Mouse (Mus musculus): Measurements from ENCODE around the gene Ass1. TPM values are rescaled to one million over a fixed set of nuclear protein-coding genes. Genes with fewer than 3 reads are reported as not detected.

The Ass1 gene
- polyA plus RNA-seq, 1 experiment from 2014 or later: 72.0 TPM

DNA sequence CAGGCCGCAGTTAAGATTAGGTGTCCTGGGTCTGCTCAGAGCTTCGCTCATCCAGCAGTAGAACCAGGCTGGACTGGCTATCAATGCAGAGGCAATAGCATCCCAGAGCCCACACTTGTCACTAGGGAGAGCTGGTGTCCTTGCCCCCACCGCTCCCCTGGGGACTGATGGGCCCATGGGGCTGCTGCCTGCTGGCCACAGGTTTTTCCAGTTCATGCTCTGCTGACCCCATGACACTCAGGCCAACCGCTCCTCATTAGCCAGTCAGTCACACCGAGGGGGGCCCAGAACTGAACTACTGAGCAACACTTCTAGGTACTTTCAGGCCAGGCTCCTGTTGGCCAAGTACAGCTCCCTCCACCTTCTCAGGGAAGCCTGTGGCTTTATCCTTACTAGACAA is 24.3 kb downstream of the Ass1 start:
- H3K36me3 ChIP-seq (ENCODE audit: control insufficient read depth, insufficient read depth, low read length): no peaks in the 10 kb centered on the region
- H3K4me1 ChIP-seq (replicated peaks; ENCODE audit: control insufficient read depth, insufficient read depth, low read length): peaks cover 3% of the 10 kb centered on the region; the same call in 1 of the 2 replicates
- no peak overlapping the region for H3K4me2 ChIP-seq (ENCODE audit: low read depth, low read length)
- no peak overlapping the region for H3K27ac ChIP-seq (ENCODE audit: low read length)
- H3K9me3 ChIP-seq (ENCODE audit: control insufficient read depth, low read length): no peaks in the 10 kb centered on the region
- no peak overlapping the region for H3K9ac ChIP-seq (ENCODE audit: low read length)
- H3K27me3 ChIP-seq (ENCODE audit: control insufficient read depth, insufficient read depth, low read depth, low read length): no peaks in the 10 kb centered on the region
- H3K4me3 ChIP-seq (ENCODE audit: low read length): no peak overlapping the region
- WGBS: 64% methylated on average over 5 of the region's 5 CpGs
- no peak for ATAC-seq (ENCODE audit: low read depth)

DNA sequence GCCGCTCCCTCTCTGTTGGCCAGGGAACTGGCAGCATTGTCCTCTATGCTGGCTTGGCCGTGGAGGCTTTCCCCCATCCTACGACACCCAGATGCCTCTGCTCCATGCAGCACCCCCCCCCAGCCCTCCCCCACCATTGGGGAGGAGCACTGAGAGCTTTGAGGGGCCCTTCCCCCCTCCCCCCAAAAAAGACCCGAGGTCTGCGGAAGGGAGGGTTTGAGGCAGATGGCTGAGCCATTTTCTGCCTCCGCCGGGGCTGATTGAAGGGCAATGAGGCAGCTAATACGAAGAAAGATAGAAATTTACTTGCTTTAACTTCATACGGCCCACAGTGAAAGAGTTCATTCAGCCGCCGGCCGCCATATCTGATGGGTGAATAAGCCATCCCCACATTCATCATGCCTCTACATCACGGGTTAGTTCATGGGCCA is 25.1 kb downstream of the Ass1 start:
- Histone ChIP-seq H3K27ac (ENCODE audit: low read length) (no peak overlapping the region), H3K9ac (ENCODE audit: low read length) (no peak overlapping the region), H3K4me1 (replicated peaks; ENCODE audit: control insufficient read depth, insufficient read depth, low read length) (peaks cover 3% of the 10 kb centered on the region; the same call in 1 of the 2 replicates), H3K9me3 (ENCODE audit: control insufficient read depth, low read length) (no peaks in the 10 kb centered on the region), H3K4me2 (ENCODE audit: low read depth, low read length) (no peak overlapping the region), H3K4me3 (ENCODE audit: low read length) (no peak overlapping the region), H3K27me3 (ENCODE audit: control insufficient read depth, insufficient read depth, low read depth, low read length) (no peaks in the 10 kb centered on the region), H3K36me3 (ENCODE audit: control insufficient read depth, insufficient read depth, low read length) (no peaks in the 10 kb centered on the region)
- WGBS: 66% methylated on average over 13 of the region's 13 CpGs
- no peak for ATAC-seq (ENCODE audit: low read depth)

DNA sequence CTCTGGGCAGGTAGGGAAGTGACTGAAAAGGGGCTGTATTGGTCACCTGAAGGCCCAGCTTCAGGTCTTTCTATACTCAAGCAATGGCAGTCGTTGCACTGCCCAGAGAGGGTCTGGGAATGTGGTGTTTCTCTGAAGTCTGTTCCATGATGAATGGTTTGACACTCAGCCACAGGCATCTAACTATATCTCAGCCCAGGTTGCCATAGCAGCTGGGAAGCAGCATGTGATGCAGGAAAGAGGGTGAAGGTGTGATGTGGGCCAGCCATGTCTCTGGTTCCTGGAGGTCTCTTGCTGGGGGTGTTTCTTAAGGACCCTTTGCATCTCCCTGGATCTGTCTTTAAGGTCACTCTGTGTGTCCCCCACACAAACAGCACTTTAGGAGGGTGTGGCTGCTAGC is 26.1 kb downstream of the Ass1 start:
- 18% methylated on average over 1 of the region's 1 CpGs for WGBS
- no peak overlapping the region for H3K4me2 ChIP-seq (ENCODE audit: low read depth, low read length)
- H3K4me3 ChIP-seq (ENCODE audit: low read length): no peak overlapping the region
- H3K27ac ChIP-seq (ENCODE audit: low read length): no peak overlapping the region
- ATAC-seq (ENCODE audit: low read depth): no peak
- no peak overlapping the region for H3K9ac ChIP-seq (ENCODE audit: low read length)
- peaks cover 3% of the 10 kb centered on the region; the same call in 1 of the 2 replicates for H3K4me1 ChIP-seq (replicated peaks; ENCODE audit: control insufficient read depth, insufficient read depth, low read length)
- H3K27me3 ChIP-seq (ENCODE audit: control insufficient read depth, insufficient read depth, low read depth, low read length): no peaks in the 10 kb centered on the region
- H3K36me3 ChIP-seq (ENCODE audit: control insufficient read depth, insufficient read depth, low read length): no peaks in the 10 kb centered on the region
- H3K9me3 ChIP-seq (ENCODE audit: control insufficient read depth, low read length): no peaks in the 10 kb centered on the region

DNA sequence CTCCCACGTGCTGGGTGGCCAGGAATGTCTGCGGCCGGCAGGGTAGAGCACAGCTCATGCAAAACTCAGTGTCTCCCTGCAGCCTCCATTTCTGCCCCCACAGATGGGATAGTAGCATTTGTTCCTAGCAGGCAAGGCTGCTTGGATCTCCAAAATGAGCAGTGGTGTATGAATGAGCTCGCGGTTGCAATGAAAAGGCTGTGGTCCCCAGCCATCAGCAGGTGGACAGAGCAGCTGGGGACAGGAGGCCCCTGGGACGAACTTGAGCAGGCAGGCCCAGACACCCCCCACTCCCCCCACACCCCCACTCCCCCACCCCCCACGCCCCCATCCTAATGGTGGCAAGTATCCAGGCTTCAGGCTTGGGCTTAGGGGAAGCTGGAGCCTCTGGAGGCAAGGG is 27.1 kb downstream of the Ass1 start:
- 62% methylated on average over 7 of the region's 7 CpGs for WGBS
- no peaks in the 10 kb centered on the region for H3K36me3 ChIP-seq (ENCODE audit: control insufficient read depth, insufficient read depth, low read length)
- no peak overlapping the region for H3K4me2 ChIP-seq (ENCODE audit: low read depth, low read length)
- no peak overlapping the region for H3K4me3 ChIP-seq (ENCODE audit: low read length)
- peaks cover 3% of the 10 kb centered on the region; the same call in 1 of the 2 replicates for H3K4me1 ChIP-seq (replicated peaks; ENCODE audit: control insufficient read depth, insufficient read depth, low read length)
- ATAC-seq (ENCODE audit: low read depth): no peak
- H3K9me3 ChIP-seq (ENCODE audit: control insufficient read depth, low read length): no peaks in the 10 kb centered on the region
- no peaks in the 10 kb centered on the region for H3K27me3 ChIP-seq (ENCODE audit: control insufficient read depth, insufficient read depth, low read depth, low read length)
- no peak overlapping the region for H3K9ac ChIP-seq (ENCODE audit: low read length)
- H3K27ac ChIP-seq (ENCODE audit: low read length): no peak overlapping the region

DNA sequence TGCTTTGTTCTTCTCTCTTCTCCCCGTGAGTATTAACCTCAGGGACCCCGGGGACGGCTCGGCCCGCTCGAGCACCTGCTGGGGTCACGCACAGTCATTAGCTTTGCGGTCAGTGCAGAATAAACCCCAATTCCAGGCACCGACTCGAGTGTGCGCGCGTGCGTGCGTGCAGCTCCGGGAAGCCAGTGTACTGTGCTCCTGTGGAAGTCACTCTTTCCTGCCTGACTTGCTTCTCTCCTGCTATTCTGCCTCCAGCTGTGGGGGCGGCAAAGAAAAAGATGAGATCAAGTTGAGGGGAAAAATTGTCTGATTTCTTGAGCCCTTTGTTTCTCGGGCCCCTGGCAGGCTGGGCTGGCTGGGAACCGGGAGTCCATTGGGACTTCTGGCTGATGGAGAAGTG is 27.6 kb downstream of the Ass1 start:
- 69% methylated on average over 19 of the region's 19 CpGs for WGBS
- peaks cover 3% of the 10 kb centered on the region; the same call in 1 of the 2 replicates for H3K4me1 ChIP-seq (replicated peaks; ENCODE audit: control insufficient read depth, insufficient read depth, low read length)
- H3K27me3 ChIP-seq (ENCODE audit: control insufficient read depth, insufficient read depth, low read depth, low read length): no peaks in the 10 kb centered on the region
- no peaks in the 10 kb centered on the region for H3K36me3 ChIP-seq (ENCODE audit: control insufficient read depth, insufficient read depth, low read length)
- H3K27ac ChIP-seq (ENCODE audit: low read length): no peak overlapping the region
- H3K4me2 ChIP-seq (ENCODE audit: low read depth, low read length): no peak overlapping the region
- ATAC-seq (ENCODE audit: low read depth): no peak
- H3K4me3 ChIP-seq (ENCODE audit: low read length): no peak overlapping the region
- no peaks in the 10 kb centered on the region for H3K9me3 ChIP-seq (ENCODE audit: control insufficient read depth, low read length)
- no peak overlapping the region for H3K9ac ChIP-seq (ENCODE audit: low read length)

DNA sequence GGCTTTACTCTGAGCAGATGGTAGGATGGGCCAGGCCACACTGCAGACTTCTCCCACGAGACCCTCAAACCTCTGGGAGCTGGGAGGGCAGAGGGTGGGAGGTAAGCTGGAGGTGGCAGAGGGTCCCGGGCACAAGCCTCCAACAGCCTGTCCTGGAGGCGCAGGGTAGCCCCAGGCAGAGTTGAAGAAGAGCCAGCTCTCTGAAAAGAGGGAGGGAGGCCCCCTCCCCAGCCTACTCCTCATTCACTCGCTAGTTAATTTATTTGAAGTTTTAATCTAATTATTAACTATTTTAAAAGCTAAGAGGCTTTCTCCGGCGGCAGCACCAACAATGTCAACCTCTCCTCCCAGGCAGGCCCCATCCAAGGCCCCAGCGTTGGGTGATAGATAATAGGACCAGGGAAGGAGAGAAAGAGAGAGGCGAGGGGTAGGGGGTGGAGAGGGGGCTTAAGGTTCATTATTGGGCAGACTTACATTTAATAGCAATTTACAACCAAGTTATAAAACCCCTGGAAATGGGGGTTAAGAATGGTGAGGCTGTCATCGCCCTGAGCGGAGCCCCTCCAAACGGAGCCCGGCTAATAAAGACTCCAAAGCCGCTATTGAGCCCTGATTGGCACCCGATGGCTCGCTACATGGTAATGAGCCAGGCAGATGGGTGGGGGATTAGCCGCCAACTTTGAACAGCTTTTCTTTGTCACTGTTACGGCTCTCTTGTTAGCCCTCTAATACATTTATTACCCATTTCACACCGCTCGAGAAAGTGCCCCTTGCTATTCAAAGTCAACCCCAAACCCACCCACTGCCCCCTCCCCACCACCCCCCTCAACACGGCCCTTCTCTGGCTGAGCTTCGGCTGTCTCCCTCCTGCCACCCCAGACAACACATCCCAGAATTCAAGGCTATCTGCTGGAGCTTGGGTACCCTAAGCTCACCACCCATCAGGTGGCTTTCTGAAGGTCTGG is 29.6 kb downstream of the Ass1 start:
- no peaks in the 10 kb centered on the region for H3K9me3 ChIP-seq (ENCODE audit: control insufficient read depth, low read length)
- no peak overlapping the region for H3K9ac ChIP-seq (ENCODE audit: low read length)
- no peaks in the 10 kb centered on the region for H3K36me3 ChIP-seq (ENCODE audit: control insufficient read depth, insufficient read depth, low read length)
- 58% methylated on average over 21 of the region's 21 CpGs for WGBS
- no peak overlapping the region for H3K4me2 ChIP-seq (ENCODE audit: low read depth, low read length)
- H3K27me3 ChIP-seq (ENCODE audit: control insufficient read depth, insufficient read depth, low read depth, low read length): no peaks in the 10 kb centered on the region
- H3K27ac ChIP-seq (ENCODE audit: low read length): no peak overlapping the region
- H3K4me1 ChIP-seq (replicated peaks; ENCODE audit: control insufficient read depth, insufficient read depth, low read length): peaks cover 3% of the 10 kb centered on the region; the same call in 1 of the 2 replicates
- no peak for ATAC-seq (ENCODE audit: low read depth)
- H3K4me3 ChIP-seq (ENCODE audit: low read length): no peak overlapping the region

DNA sequence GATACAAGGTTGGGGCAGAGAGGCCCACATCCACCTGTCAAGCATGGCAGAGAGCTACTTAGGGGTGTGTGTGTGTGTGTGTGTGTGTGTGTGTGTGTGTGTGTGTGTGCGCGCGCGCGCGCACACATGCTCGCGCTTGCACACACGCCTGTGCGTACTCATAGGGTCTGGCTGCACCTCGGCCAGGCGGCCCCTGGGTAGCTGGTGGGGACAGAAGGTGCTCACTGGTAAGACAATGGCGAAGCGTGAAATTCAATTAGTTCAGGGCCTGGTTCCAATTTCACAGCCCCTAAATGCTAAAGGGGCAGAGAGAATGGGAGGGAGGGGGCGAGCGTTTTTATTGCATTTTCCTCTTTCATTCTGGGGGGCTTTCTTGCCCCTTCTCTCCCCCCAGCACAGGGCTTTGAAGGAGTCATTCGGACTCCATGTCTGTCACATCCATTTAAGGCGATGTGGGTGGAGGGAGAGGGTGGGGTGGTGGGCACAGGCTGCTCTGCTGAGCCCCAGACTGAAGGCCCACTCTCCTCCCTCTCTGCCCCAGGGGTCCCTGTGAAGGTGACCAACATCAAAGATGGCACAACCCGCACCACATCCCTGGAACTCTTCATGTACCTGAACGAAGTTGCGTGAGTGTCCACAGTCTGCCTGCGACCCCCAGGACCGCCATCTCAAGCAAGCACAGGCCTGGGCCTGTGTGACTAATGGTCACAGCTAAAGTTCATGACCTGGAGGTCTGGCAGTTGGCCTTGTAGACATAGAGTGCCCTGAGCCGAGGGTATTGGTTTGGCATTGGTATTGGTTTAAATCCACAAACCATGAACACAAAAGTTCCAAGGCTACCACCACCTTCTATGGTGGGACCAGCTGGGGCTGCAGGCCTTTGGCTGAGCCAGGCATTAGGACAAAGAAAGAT is 30.5 kb downstream of the Ass1 start:
- ATAC-seq (ENCODE audit: low read depth): no peak
- 85% methylated on average over 24 of the region's 24 CpGs for WGBS
- no peak overlapping the region for H3K4me3 ChIP-seq (ENCODE audit: low read length)
- no peak overlapping the region for H3K9ac ChIP-seq (ENCODE audit: low read length)
- no peaks in the 10 kb centered on the region for H3K9me3 ChIP-seq (ENCODE audit: control insufficient read depth, low read length)
- no peak overlapping the region for H3K4me2 ChIP-seq (ENCODE audit: low read depth, low read length)
- H3K4me1 ChIP-seq (replicated peaks; ENCODE audit: control insufficient read depth, insufficient read depth, low read length): peaks cover 3% of the 10 kb centered on the region; the same call in 1 of the 2 replicates
- H3K27me3 ChIP-seq (ENCODE audit: control insufficient read depth, insufficient read depth, low read depth, low read length): no peaks in the 10 kb centered on the region
- no peaks in the 10 kb centered on the region for H3K36me3 ChIP-seq (ENCODE audit: control insufficient read depth, insufficient read depth, low read length)
- H3K27ac ChIP-seq (ENCODE audit: low read length): no peak overlapping the region

DNA sequence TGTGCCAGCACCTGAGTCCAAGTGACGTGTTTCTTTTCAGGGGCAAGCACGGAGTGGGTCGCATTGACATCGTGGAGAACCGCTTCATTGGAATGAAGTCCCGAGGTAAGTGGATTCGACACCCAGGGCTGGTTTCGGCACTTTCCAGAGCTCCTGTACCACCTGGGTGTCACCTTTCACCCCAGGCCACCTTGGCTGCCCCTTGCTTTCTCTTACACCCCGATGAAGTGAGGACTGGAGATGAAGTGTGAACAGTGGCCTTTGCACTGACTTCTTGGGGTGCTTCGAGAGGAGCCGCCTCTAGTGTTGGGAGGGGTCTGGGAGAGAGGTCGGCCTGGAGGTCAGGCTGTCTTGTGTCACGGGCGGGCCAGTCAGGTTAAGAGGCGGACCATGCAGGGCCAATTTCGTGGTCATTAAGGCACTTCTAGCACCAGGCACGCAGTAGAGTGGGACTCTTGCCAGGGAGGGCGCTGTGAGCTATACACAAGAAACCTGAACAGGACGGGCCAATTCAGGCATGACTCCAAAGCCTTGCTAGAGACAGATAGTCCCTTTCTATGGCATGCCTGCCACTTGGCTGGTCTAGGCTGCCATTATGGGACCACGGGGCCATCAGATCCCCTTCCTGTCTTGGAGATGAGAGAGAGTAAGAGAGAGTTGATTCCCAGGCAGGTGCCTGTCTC is 31.6 kb downstream of the Ass1 start:
- Histone ChIP-seq H3K4me3 (ENCODE audit: low read length) (no peak overlapping the region), H3K9ac (ENCODE audit: low read length) (no peak overlapping the region), H3K27ac (ENCODE audit: low read length) (no peak overlapping the region), H3K9me3 (ENCODE audit: control insufficient read depth, low read length) (no peaks in the 10 kb centered on the region), H3K4me2 (ENCODE audit: low read depth, low read length) (no peak overlapping the region), H3K27me3 (ENCODE audit: control insufficient read depth, insufficient read depth, low read depth, low read length) (no peaks in the 10 kb centered on the region), H3K4me1 (replicated peaks; ENCODE audit: control insufficient read depth, insufficient read depth, low read length) (no peaks in the 10 kb centered on the region), H3K36me3 (ENCODE audit: control insufficient read depth, insufficient read depth, low read length) (no peaks in the 10 kb centered on the region)
- 62% methylated on average over 20 of the region's 20 CpGs for WGBS
- ATAC-seq (ENCODE audit: low read depth): no peak

Measured in lung, embryonic 16.5 days (tissue).